Mouse (Mus musculus) liver, embryonic 14.5 days (tissue): Measurements from ENCODE around the gene Mlip. TPM values are rescaled to one million over a fixed set of nuclear protein-coding genes. Genes with fewer than 3 reads are reported as not detected.
"Not testable (repeated sequence)": the region's sequence is repeated elsewhere in the genome, so short reads cannot be mapped to it uniquely, and the experiment has no call there.

Source experiments
- ATAC-seq: fragments of 200-750 bp; cut with Nextera tagmentation; 2 replicates; pipeline ENCODE4 v1.8.0; 2017; ENCODE audit warnings: moderate number of reproducible peaks, mild to moderate bottlenecking, moderate library complexity; ENCODE audit not compliant: insufficient read depth
- DNase-seq, 3 experiments: peaks; one replicate each; pipeline ENCODE4 v3.0.0-alpha.2; 2012 to 2013; ENCODE audit warnings: low read depth in 3 of 3, low spot score in 3 of 3
- H3K27ac ChIP-seq: fragments of 300-500 bp; sonication (generic); 2 replicates; pipeline ENCODE4 v1.5.1; 2014; ENCODE audit warnings: moderate library complexity, mild to moderate bottlenecking, control low read depth, inconsistent platforms
- H3K27me3 ChIP-seq: fragments of 300-500 bp; sonication (generic); 2 replicates; pipeline ENCODE4 v1.6.1; 2014; ENCODE audit warnings: mild to moderate bottlenecking, low read length, moderate library complexity; ENCODE audit not compliant: control insufficient read depth, insufficient read depth
- H3K36me3 ChIP-seq: fragments of 300-500 bp; sonication (generic); replicated peaks from 2 replicates; pipeline ENCODE4 v1.6.1; 2014; ENCODE audit warnings: low read depth; ENCODE audit not compliant: control insufficient read depth, insufficient read depth
- H3K4me1 ChIP-seq, 2 experiments: fragments of 200-500 bp in 1 of 2; fragments of 300-500 bp in 1 of 2; sonication (generic) in 1 of 2; replicated peaks; 2 replicates each; pipeline ENCODE4 v1.6.1; 2012 to 2014; ENCODE audit warnings: antibody characterized with exemption in 1 of 2, inconsistent platforms in 1 of 2, low read length in 1 of 2; ENCODE audit not compliant: control insufficient read depth in 2 of 2, insufficient read depth in 2 of 2
- H3K4me2 ChIP-seq: fragments of 300-500 bp; sonication (generic); 2 replicates; pipeline ENCODE4 v1.6.1; 2014; ENCODE audit warnings: low read depth, mild to moderate bottlenecking, control low read depth, moderate library complexity
- H3K4me3 ChIP-seq, 2 experiments: fragments of 200-500 bp in 1 of 2; fragments of 300-500 bp in 1 of 2; sonication (generic) in 1 of 2; 2 replicates each; pipeline ENCODE4 v1.5.1; 2012 to 2014; ENCODE audit warnings: low read depth in 2 of 2, low read length in 2 of 2, mild to moderate bottlenecking in 2 of 2, control low read depth in 1 of 2, inconsistent platforms in 1 of 2, moderate library complexity in 1 of 2; ENCODE audit not compliant: insufficient read depth in 1 of 2
- H3K9ac ChIP-seq: fragments of 300-500 bp; sonication (generic); replicated peaks from 2 replicates; pipeline ENCODE4 v1.6.1; 2014; ENCODE audit warnings: mild to moderate bottlenecking, control low read depth, moderate library complexity
- H3K9me3 ChIP-seq: fragments of 300-500 bp; sonication (generic); 2 replicates; pipeline ENCODE4 v1.6.1; 2016; ENCODE audit warnings: low read length, mixed read lengths; ENCODE audit not compliant: control insufficient read depth
- CTCF ChIP-seq: IDR thresholded peaks from 2 replicates; pipeline ENCODE4 v1.5.1; 2016; ENCODE audit warnings: antibody characterized with exemption, low read depth, control low read depth
- EP300 ChIP-seq: IDR thresholded peaks from 2 replicates; pipeline ENCODE4 v1.6.1; 2016; ENCODE audit warnings: antibody characterized with exemption, low read depth
- WGBS: fragments of 180-500 bp; shearing (Covaris S2); extraction: QIAGEN DNeasy Blood & Tissue Kit; methylation state at CpG from one replicate; pipeline ENCODE4 v1.1.7; 2014; ENCODE audit not compliant: insufficient replicate concordance; 5-methylcytosine and 5-hydroxymethylcytosine counted together
- polyA plus RNA-seq, 2 experiments: library from polyadenylated mRNA; depleted of rRNA in 1 of 2; stranded (reverse) in 1 of 2; unstranded in 1 of 2; fragments of >200 nt; fragmentation: Nextera tagmentation in 1 of 2; extraction: Ambion mirVana in 1 of 2; gene quantifications; 2 replicates each; pipeline versions ENCODE4 v1.2.1 to v1.2.3; 2012 to 2014

Gene Mlip
- polyA plus RNA-seq, 2 experiments: not detected

- TF ChIP-seq EP300 (no peak), CTCF (no peak)
- no peak for DNase-seq
- Histone ChIP-seq H3K36me3 (no peaks in the 10 kb centered on the region), H3K27me3 (no peaks in the 10 kb centered on the region), H3K4me3 (no peak overlapping the region), H3K4me2 (no peak overlapping the region), H3K4me1 (no peaks in the 10 kb centered on the region), H3K27ac (no peak overlapping the region), H3K9ac (no peak overlapping the region), H3K9me3 (no peaks in the 10 kb centered on the region)
- WGBS: 62% methylated on average over 9 of the region's 9 CpGs
- no peak for ATAC-seq
Observed at GRCm38 (mm10) chr9:77369262-77369661, 16.5 kb upstream of the Mlip start.

DNA sequence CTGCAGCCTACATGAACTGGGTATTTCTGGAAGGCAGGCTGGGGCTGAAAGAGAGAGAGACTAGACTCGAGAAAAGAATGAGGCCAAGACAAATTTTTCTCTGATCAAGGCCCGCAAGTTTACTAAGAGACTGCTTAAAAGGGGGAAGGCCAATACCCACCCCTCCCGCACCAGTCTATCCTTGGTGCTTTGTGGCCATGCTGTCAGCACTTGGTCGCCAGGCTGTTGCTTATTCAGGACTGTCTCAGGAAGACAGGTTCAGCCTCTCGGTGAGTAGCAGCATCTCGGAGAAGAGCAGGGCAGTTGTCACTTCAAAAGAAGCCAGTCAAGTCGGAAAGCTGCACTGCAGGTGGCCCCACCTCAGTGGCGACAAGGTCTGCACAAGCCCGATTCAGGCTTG lies 11.9 kb upstream of the Mlip start:
- not testable (repeated sequence) for H3K9me3 ChIP-seq, H3K4me1 ChIP-seq, H3K27me3 ChIP-seq, DNase-seq, H3K9ac ChIP-seq, H3K36me3 ChIP-seq, H3K4me3 ChIP-seq, ATAC-seq, H3K4me2 ChIP-seq, H3K27ac ChIP-seq
- WGBS: 65% methylated on average over 9 of the region's 9 CpGs

DNA sequence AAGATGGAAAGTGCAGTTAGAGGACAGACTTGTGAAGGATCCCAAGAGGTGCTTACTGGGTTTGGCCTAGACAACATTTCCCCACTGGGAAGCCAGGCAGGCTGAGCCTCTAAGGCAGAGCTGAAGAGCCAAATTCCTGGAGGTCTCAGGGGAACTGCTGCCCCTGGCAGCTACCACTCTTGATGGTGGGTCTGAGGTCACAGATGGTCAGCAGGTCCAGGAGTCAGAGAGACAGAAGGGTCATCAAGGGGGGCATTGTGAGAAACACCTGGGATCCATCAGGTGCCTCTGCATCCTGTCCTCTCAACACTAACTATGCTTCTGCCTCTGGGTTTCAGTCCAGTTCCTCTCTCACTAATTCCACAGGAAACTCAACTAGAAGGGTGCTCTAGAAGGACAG lies 10.1 kb upstream of the Mlip start:
- Histone ChIP-seq H3K9ac (no peak overlapping the region), H3K4me1 (no peaks in the 10 kb centered on the region), H3K27ac (no peak overlapping the region), H3K27me3 (no peaks in the 10 kb centered on the region), H3K4me3 (no peak overlapping the region), H3K4me2 (no peak overlapping the region), H3K36me3 (no peaks in the 10 kb centered on the region), H3K9me3 (no peaks in the 10 kb centered on the region)
- DNase-seq: no peak
- ATAC-seq: no peak
- no peak for TF ChIP-seq CTCF
- TF ChIP-seq EP300: no peak

GRCm38 (mm10) chr9:77360654-77361053 lies 7.9 kb upstream of the Mlip start:
- 54% methylated on average over 8 of the region's 8 CpGs for WGBS
- no peak for ATAC-seq

GRCm38 (mm10) chr9:77359278-77359973 lies 6.7 kb upstream of the Mlip start:
- H3K9me3 ChIP-seq: no peaks in the 10 kb centered on the region
- H3K4me3 ChIP-seq: no peak overlapping the region
- no peak overlapping the region for H3K9ac ChIP-seq
- ATAC-seq (no peak), DNase-seq (no peak)
- no peaks in the 10 kb centered on the region for H3K4me1 ChIP-seq
- H3K27me3 ChIP-seq: no peaks in the 10 kb centered on the region
- H3K4me2 ChIP-seq: no peak overlapping the region
- H3K36me3 ChIP-seq: no peaks in the 10 kb centered on the region
- no peak overlapping the region for H3K27ac ChIP-seq
- TF ChIP-seq CTCF (no peak), EP300 (no peak)
- WGBS: 71% methylated on average over 10 of the region's 10 CpGs

More at GRCm38 (mm10) chr9:77360654-77361053, 7.9 kb upstream of the Mlip start:
- no peaks in the 10 kb centered on the region for H3K4me1 ChIP-seq
- no peak for DNase-seq
- H3K27ac ChIP-seq: no peak overlapping the region
- no peak overlapping the region for H3K9ac ChIP-seq
- no peaks in the 10 kb centered on the region for H3K27me3 ChIP-seq
- TF ChIP-seq CTCF: no peak
- no peak for TF ChIP-seq EP300
- H3K4me2 ChIP-seq: no peak overlapping the region
- no peak overlapping the region for H3K4me3 ChIP-seq
- H3K36me3 ChIP-seq: no peaks in the 10 kb centered on the region
- H3K9me3 ChIP-seq: no peaks in the 10 kb centered on the region
